Mouse (Mus musculus): ENCODE measurements at regions not wholly inside any gene's neighbourhood (a gene's known extent, or its start where the extent isn't known, plus 50 kb on each side); places are given as distances from the start of the nearest gene placed in this dataset.

DNA sequence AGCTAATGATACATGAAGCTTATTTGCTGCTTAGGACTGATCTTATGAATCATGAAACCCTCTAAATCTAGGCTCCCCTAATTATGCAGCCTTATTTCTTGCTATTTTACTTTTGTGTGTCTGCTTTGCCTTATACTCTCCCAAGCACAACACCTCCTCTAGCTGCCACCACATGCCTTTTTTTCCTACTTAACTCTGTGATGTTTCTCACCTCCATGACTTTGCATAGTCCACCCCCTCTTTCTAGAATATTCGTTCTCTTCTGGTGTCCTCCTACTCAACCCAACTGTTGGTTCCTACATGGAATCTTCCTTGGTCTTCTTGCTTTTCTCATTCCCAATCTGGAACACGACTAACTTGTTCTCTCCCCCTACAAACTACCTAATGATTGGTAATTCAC, 456.7 kb downstream of the Gm21750 start:
- no peaks in the 10 kb centered on the region for H3K4me1 ChIP-seq (ENCODE audit: insufficient read depth, low read length)
- H3K4me2 ChIP-seq (replicated peaks; ENCODE audit: low read depth, low read length), result no peak overlapping the region
- H3K4me3 ChIP-seq (ENCODE audit: low read length), result no peak overlapping the region
- no peaks in the 10 kb centered on the region for H3K36me3 ChIP-seq (ENCODE audit: insufficient read depth, low read length)
- no peak overlapping the region for H3K27ac ChIP-seq (ENCODE audit: low read length)
- H3K27me3 ChIP-seq (ENCODE audit: insufficient read depth, low read length), result no peaks in the 10 kb centered on the region
- no peak for ATAC-seq (ENCODE audit: low FRiP score, low TSS enrichment)
- H3K9me3 ChIP-seq (ENCODE audit: low read length), result no peaks in the 10 kb centered on the region
- WGBS, result 74% methylated on average over 2 of the region's 2 CpGs
- no peak overlapping the region for H3K9ac ChIP-seq (replicated peaks; ENCODE audit: low read length)

DNA sequence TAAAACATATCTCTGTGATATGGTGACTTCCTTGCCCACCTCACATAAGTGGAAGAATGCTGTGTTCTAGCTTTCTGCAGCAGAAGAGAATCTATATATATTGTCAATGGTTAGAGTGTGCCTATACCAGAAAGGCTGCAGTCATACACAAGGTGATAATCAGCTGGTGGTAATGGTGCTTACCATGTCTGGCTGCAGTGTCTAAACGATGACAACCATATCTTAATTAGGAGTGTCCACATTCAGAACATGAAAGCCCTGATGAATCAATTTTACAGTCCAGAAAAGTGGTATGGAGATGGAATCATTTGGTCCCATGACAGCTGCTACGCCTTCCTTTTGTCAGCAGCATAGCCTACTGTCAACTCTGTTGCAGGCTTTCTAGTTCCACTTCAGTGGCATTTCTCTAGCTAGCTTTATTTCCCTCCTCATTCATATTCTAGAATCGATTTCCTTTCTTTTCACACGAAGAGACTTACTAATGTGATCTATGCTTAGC, 484.2 kb downstream of the Gm21750 start:
- Histone ChIP-seq H3K9ac (replicated peaks; ENCODE audit: low read length) (no peak overlapping the region), H3K4me2 (replicated peaks; ENCODE audit: low read depth, low read length) (no peak overlapping the region), H3K4me1 (ENCODE audit: insufficient read depth, low read length) (no peaks in the 10 kb centered on the region), H3K4me3 (ENCODE audit: low read length) (no peak overlapping the region), H3K27me3 (ENCODE audit: insufficient read depth, low read length) (no peaks in the 10 kb centered on the region), H3K27ac (ENCODE audit: low read length) (no peak overlapping the region), H3K9me3 (ENCODE audit: low read length) (no peaks in the 10 kb centered on the region), H3K36me3 (ENCODE audit: insufficient read depth, low read length) (no peaks in the 10 kb centered on the region)
- WGBS, result 83% methylated on average over 4 of the region's 4 CpGs
- no peak for ATAC-seq (ENCODE audit: low FRiP score, low TSS enrichment)

DNA sequence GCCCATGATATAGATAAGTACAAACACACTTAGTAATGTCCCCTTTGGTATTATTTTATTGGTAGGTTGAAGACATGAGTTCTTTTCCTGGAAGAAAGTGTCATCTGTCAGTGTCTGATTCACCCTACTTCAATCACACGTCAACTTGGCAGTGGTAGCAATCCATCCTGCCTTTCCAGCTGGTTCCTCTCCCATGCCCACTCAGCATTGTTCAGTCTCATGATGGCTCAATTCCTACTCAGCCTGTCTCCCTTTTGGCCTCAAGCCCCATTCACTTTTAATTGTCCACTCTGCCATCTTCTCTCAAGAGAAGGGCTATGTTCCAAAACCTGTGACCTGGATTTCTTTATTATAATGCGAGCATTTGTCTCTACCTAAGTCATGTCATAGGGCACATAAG, 474.4 kb upstream of the Htr2a start:
- ATAC-seq (ENCODE audit: low FRiP score, low TSS enrichment), result no peak
- no peaks in the 10 kb centered on the region for H3K4me1 ChIP-seq (ENCODE audit: insufficient read depth, low read length)
- no peak overlapping the region for H3K27ac ChIP-seq (ENCODE audit: low read length)
- H3K27me3 ChIP-seq (ENCODE audit: insufficient read depth, low read length), result no peaks in the 10 kb centered on the region
- H3K9me3 ChIP-seq (ENCODE audit: low read length), result no peaks in the 10 kb centered on the region
- no peak overlapping the region for H3K4me2 ChIP-seq (replicated peaks; ENCODE audit: low read depth, low read length)
- no peak overlapping the region for H3K9ac ChIP-seq (replicated peaks; ENCODE audit: low read length)
- no peak overlapping the region for H3K4me3 ChIP-seq (ENCODE audit: low read length)
- 85% methylated on average over 2 of the region's 2 CpGs for WGBS
- H3K36me3 ChIP-seq (ENCODE audit: insufficient read depth, low read length), result no peaks in the 10 kb centered on the region

DNA sequence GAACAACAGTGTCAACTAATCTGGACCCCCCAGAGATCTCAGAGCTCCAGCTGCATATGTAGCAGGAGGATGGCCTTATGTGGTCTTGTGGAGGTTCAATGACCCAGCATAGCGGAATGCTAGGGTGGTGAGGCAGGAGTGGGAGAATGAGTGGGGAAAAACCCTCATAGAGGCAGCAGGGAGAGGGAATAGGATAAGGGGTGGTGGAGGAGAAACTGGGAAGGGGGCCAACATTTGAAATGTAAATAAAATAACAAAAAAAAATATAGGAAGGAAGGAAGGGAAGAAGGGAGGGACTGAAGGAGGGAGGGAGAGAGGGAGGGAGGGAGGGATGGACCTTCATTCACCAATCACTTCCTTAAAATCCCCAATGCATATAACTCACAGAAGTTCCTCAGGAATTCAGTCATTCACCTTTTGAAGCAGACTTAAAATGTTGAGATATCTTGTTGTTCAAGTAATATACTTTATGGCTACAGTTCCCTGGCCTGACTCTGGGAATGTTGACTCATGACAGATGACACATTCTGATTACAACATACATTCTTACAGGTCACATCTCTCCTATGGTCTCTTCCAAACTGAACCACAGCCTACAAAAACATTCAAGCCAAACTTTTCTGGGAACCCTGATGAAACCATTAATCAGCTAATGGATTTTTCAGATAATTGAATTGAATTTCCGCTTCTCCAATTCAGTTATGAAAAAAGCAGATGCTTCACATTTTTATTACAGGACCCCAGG, 471.3 kb upstream of the Htr2a start:
- Histone ChIP-seq H3K4me1 (ENCODE audit: insufficient read depth, low read length) (no peaks in the 10 kb centered on the region), H3K9me3 (ENCODE audit: low read length) (no peaks in the 10 kb centered on the region), H3K4me3 (ENCODE audit: low read length) (no peak overlapping the region), H3K4me2 (replicated peaks; ENCODE audit: low read depth, low read length) (no peak overlapping the region), H3K36me3 (ENCODE audit: insufficient read depth, low read length) (no peaks in the 10 kb centered on the region), H3K27me3 (ENCODE audit: insufficient read depth, low read length) (no peaks in the 10 kb centered on the region), H3K9ac (replicated peaks; ENCODE audit: low read length) (no peak overlapping the region), H3K27ac (ENCODE audit: low read length) (no peak overlapping the region)
- WGBS, result 72% methylated on average over 2 of the region's 2 CpGs
- no peak; the same call in 1 of the 2 replicates for ATAC-seq (ENCODE audit: low FRiP score, low TSS enrichment)

DNA sequence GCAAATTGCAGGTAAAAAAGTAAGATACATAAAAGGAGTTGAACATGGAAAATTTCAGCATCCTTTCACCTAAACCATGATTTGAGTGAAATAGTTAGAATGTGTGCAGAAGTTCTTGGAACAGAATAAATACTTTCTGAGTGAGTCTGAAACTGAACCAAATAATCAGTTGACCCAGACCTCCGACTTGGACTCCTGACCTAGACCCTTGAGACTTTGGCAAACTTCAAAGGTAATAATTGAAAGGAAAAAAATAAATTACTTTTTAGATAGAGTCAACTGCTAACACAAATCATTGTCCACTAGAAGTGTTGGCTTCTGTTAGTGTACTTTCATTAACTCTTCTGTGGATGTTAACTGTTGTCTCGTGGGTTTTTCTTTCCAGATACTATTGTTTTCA, 460.6 kb upstream of the Htr2a start:
- no peak for ATAC-seq (ENCODE audit: low FRiP score, low TSS enrichment)
- no peak overlapping the region for H3K4me2 ChIP-seq (replicated peaks; ENCODE audit: low read depth, low read length)
- H3K4me3 ChIP-seq (ENCODE audit: low read length), result no peak overlapping the region
- no peaks in the 10 kb centered on the region for H3K36me3 ChIP-seq (ENCODE audit: insufficient read depth, low read length)
- no peaks in the 10 kb centered on the region for H3K4me1 ChIP-seq (ENCODE audit: insufficient read depth, low read length)
- no peaks in the 10 kb centered on the region for H3K9me3 ChIP-seq (ENCODE audit: low read length)
- no peaks in the 10 kb centered on the region for H3K27me3 ChIP-seq (ENCODE audit: insufficient read depth, low read length)
- no peak overlapping the region for H3K27ac ChIP-seq (ENCODE audit: low read length)
- WGBS, result 68% methylated on average over 2 of the region's 2 CpGs
- no peak overlapping the region for H3K9ac ChIP-seq (replicated peaks; ENCODE audit: low read length)

DNA sequence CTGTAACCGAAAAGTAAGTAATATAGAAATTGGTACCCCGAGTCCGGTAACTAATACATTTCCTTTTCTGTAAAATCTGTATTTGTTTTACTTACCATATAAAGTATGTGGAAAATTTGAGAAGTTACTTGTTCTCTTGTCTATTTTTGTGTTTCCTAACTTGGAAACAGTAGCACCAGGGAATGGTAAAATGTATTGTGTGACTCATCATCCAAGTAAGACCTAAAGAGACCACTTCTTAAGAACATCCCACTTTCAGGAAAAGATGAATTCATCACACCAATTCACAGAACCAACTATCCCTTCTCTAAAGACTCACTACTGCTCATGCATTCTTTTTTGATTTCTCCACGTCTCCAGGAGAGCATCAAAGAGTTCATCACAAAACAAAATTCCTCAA, 457.6 kb upstream of the Htr2a start:
- Histone ChIP-seq H3K27me3 (ENCODE audit: insufficient read depth, low read length) (no peaks in the 10 kb centered on the region), H3K4me1 (ENCODE audit: insufficient read depth, low read length) (no peaks in the 10 kb centered on the region), H3K4me2 (replicated peaks; ENCODE audit: low read depth, low read length) (no peak overlapping the region), H3K4me3 (ENCODE audit: low read length) (no peak overlapping the region), H3K27ac (ENCODE audit: low read length) (no peak overlapping the region), H3K36me3 (ENCODE audit: insufficient read depth, low read length) (no peaks in the 10 kb centered on the region), H3K9ac (replicated peaks; ENCODE audit: low read length) (no peak overlapping the region), H3K9me3 (ENCODE audit: low read length) (no peaks in the 10 kb centered on the region)
- no peak for ATAC-seq (ENCODE audit: low FRiP score, low TSS enrichment)
- 88% methylated on average over 4 of the region's 4 CpGs for WGBS

DNA sequence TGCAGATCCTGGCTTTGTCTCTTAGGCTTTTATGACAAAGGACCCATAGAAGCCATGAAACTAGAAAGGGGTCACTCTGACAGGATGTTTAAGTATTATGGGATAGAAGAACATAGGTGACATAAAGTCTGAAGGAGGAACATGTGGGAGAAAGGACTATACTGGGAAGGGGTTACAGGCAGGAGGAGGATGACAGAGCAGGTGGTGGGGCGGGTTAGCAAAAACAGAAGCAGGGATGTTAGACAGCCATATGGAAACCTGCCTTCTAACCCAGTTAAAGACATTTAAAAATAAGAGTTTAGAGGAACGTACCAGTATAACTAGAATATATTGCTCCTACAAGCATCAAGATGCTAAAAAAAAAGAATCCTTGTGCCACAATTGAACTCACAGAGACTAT, 438.9 kb upstream of the Htr2a start:
- ATAC-seq (ENCODE audit: low FRiP score, low TSS enrichment), result no peak
- Histone ChIP-seq H3K9ac (replicated peaks; ENCODE audit: low read length) (no peak overlapping the region), H3K4me2 (replicated peaks; ENCODE audit: low read depth, low read length) (no peak overlapping the region), H3K4me3 (ENCODE audit: low read length) (no peak overlapping the region), H3K27me3 (ENCODE audit: insufficient read depth, low read length) (no peaks in the 10 kb centered on the region), H3K36me3 (ENCODE audit: insufficient read depth, low read length) (no peaks in the 10 kb centered on the region), H3K9me3 (ENCODE audit: low read length) (no peaks in the 10 kb centered on the region), H3K27ac (ENCODE audit: low read length) (no peak overlapping the region), H3K4me1 (ENCODE audit: insufficient read depth, low read length) (no peaks in the 10 kb centered on the region)
- WGBS, result 89% methylated on average over 2 of the region's 2 CpGs

DNA sequence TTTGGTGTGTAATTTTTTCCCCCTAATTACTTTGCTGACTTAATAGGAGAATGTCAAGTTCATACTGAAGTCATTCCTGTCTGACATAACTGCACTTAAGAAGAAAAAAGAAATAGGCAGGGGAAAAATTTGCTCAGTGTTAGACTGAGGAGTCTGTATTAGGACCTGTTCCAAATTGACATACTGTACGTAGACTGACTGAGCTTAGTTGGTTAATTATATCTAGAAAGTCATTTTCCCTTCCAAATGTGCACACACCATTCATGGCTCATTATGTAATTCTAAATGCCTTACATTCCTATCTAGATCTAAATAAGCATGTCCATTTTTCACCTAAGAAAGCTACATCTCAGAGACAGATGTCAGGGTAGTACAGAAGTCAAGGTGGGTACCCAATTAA, 435.6 kb upstream of the Htr2a start:
- H3K36me3 ChIP-seq (ENCODE audit: insufficient read depth, low read length), result no peaks in the 10 kb centered on the region
- WGBS, result 78% methylated on average over 1 of the region's 1 CpGs
- no peak overlapping the region for H3K4me3 ChIP-seq (ENCODE audit: low read length)
- H3K27me3 ChIP-seq (ENCODE audit: insufficient read depth, low read length), result no peaks in the 10 kb centered on the region
- ATAC-seq (ENCODE audit: low FRiP score, low TSS enrichment), result no peak
- no peak overlapping the region for H3K27ac ChIP-seq (ENCODE audit: low read length)
- H3K4me1 ChIP-seq (ENCODE audit: insufficient read depth, low read length), result no peaks in the 10 kb centered on the region
- no peak overlapping the region for H3K4me2 ChIP-seq (replicated peaks; ENCODE audit: low read depth, low read length)
- no peak overlapping the region for H3K9ac ChIP-seq (replicated peaks; ENCODE audit: low read length)
- H3K9me3 ChIP-seq (ENCODE audit: low read length), result no peaks in the 10 kb centered on the region

DNA sequence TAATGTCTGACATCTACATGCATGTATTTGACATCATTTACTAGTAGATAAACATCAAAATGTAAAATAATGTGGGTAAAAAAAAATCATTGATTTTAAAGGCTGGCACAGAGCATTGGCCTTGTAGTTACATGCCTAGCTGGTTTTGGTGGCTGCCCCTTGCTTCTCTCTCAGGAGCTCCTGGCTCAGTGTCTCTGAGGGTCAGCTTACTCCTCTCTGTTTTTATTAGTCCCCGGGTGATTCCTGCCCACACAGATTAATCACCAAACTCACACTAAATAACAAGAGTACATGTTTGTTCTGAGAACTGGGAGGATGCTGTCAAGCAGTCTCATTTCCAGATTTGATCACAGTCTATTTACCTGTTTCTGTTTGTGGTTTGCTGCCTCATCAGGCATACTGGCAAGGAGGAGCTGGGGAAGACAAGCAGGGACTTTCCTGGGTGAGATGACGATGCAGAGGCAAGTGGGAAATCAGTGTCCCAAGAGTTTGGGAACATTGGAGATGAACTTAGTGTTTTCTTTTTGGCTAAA, 422.7 kb upstream of the Htr2a start:
- Histone ChIP-seq H3K9me3 (ENCODE audit: low read length) (no peaks in the 10 kb centered on the region), H3K4me1 (ENCODE audit: insufficient read depth, low read length) (0 out of 2 replicates have a peak, but pooled peaks cover 7% of the 10 kb centered on the region), H3K27me3 (ENCODE audit: insufficient read depth, low read length) (no peaks in the 10 kb centered on the region), H3K4me2 (replicated peaks; ENCODE audit: low read depth, low read length) (no peak overlapping the region), H3K36me3 (ENCODE audit: insufficient read depth, low read length) (no peaks in the 10 kb centered on the region), H3K9ac (replicated peaks; ENCODE audit: low read length) (no peak overlapping the region), H3K4me3 (ENCODE audit: low read length) (no peak overlapping the region), H3K27ac (ENCODE audit: low read length) (no peak overlapping the region)
- WGBS, result 25% methylated on average over 2 of the region's 2 CpGs
- peak; percentile 84 for ATAC-seq (ENCODE audit: low FRiP score, low TSS enrichment)

DNA sequence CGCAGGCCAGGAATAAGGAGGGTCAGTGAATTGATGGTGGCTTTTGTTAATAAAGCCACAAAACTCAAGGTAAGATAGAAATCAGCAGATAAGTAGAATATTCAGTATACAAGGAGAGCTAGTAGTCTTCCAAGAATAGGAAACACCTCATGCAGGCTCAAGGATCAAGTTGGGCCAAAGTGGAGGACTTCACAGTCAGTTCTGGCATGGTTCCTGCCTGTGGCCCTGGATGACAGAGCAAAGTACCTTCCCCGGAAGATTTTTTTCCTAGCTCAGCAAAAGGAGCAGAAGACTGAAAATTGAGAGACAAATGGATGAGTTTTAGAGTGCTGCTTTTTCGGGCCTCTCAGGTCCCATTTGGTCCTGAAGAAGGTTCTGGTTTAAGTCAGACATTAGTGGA, 420.9 kb upstream of the Htr2a start:
- no peak overlapping the region for H3K4me3 ChIP-seq (ENCODE audit: low read length)
- H3K27me3 ChIP-seq (ENCODE audit: insufficient read depth, low read length), result no peaks in the 10 kb centered on the region
- no peak for ATAC-seq (ENCODE audit: low FRiP score, low TSS enrichment)
- H3K4me1 ChIP-seq (ENCODE audit: insufficient read depth, low read length), result 0 out of 2 replicates have a peak, but pooled peaks cover 7% of the 10 kb centered on the region
- H3K9ac ChIP-seq (replicated peaks; ENCODE audit: low read length), result no peak overlapping the region
- 89% methylated on average over 3 of the region's 3 CpGs for WGBS
- H3K36me3 ChIP-seq (ENCODE audit: insufficient read depth, low read length), result no peaks in the 10 kb centered on the region
- no peak overlapping the region for H3K4me2 ChIP-seq (replicated peaks; ENCODE audit: low read depth, low read length)
- no peak overlapping the region for H3K27ac ChIP-seq (ENCODE audit: low read length)
- H3K9me3 ChIP-seq (ENCODE audit: low read length), result no peaks in the 10 kb centered on the region

Measured in kidney, embryonic 16.5 days (tissue).